8 mouse cellular contexts compared by ENCODE assay signal in the genomic region with DNA sequence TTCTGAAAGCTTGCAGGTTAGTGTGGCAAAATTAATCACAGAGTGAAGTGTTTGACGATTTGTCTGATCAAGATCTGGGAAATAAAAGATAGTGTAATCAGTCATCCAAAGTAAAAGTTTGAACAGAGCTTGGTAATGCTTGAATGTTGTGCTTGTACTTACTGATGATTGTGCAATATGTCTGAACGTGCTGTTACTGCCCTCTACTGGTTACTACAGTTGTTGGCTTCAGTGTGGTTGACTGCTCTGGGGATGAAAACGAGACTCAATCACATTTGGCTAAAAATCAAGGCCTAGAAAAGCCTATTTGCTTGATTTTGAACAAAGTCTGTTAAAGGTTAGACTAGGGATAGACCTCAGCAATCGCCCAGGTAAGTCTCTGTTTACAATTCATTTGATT.
DNase-seq lines count a peak whose midpoint lies in the region; ATAC-seq and TF ChIP-seq lines count a peak whose summit lies in the region.

No protein-coding gene starts in this region.

- no peak overlapping the region for H3K9ac ChIP-seq in forebrain, embryonic 12.5 days
- H3K9ac ChIP-seq in liver, embryonic 14.5 days (replicated peaks) = no peak overlapping the region

- peak; percentile 24 to 88 for DNase-seq in adrenal gland, adult (ENCODE audit: inconsistent age in 2 of 2, low spot score in 1 of 2)
- no peak for DNase-seq in adrenal gland, postnatal 4 days (ENCODE audit: low spot score in 2 of 2)
- peak; percentile 50 for DNase-seq in A20 (ENCODE audit: low read depth, low spot score)
- peak; percentile 82 for DNase-seq in brain, embryonic 14.5 days (ENCODE audit: low read depth)
- DNase-seq in liver, embryonic 14.5 days (ENCODE audit: low read depth in 3 of 3, low spot score in 3 of 3) = peak in 2 of 3 experiments; percentile 19 to 24

- WGBS in forebrain, embryonic 12.5 days = 54% methylated on average over 4 of the region's 4 CpGs
- 33% methylated on average over 4 of the region's 4 CpGs for WGBS in liver, embryonic 14.5 days (ENCODE audit: insufficient replicate concordance)

- H3K4me1 ChIP-seq in forebrain, embryonic 12.5 days = no peaks in the 10 kb centered on the region
- H3K4me1 ChIP-seq in liver, embryonic 14.5 days (replicated peaks; ENCODE audit: control insufficient read depth in 2 of 2, insufficient read depth in 2 of 2, low read length in 1 of 2) = no peaks in the 10 kb centered on the region

- no peak overlapping the region for H3K4me2 ChIP-seq in forebrain, embryonic 12.5 days
- no peak overlapping the region for H3K4me2 ChIP-seq in liver, embryonic 14.5 days (ENCODE audit: low read depth)

- H3K27me3 ChIP-seq in forebrain, embryonic 12.5 days = no peaks in the 10 kb centered on the region
- H3K27me3 ChIP-seq in liver, embryonic 14.5 days (ENCODE audit: control insufficient read depth, insufficient read depth, low read length) = no peaks in the 10 kb centered on the region

- TF ChIP-seq CTCF in brain, embryonic 14.5 days (IDR thresholded peaks at IDR 0.05; ENCODE audit: borderline replicate concordance, extremely low read depth, insufficient read depth, insufficient read length) = peak; percentile 69; the same call in 1 of the 2 replicates
- peak; percentile 74 for TF ChIP-seq CTCF in liver, embryonic 14.5 days (IDR thresholded peaks at IDR 0.05; ENCODE audit: low read depth)

- H3K9me3 ChIP-seq in forebrain, embryonic 12.5 days = no peaks in the 10 kb centered on the region
- H3K9me3 ChIP-seq in liver, embryonic 14.5 days (ENCODE audit: control insufficient read depth, low read length) = no peaks in the 10 kb centered on the region

- no peak for TF ChIP-seq EP300 in liver, embryonic 14.5 days (IDR thresholded peaks at IDR 0.05; ENCODE audit: low read depth)

- H3K36me3 ChIP-seq in forebrain, embryonic 12.5 days (replicated peaks) = peaks cover 23% of the 10 kb centered on the region
- H3K36me3 ChIP-seq in liver, embryonic 14.5 days (replicated peaks; ENCODE audit: control insufficient read depth, insufficient read depth, low read depth) = peaks cover 20% of the 10 kb centered on the region

- H3K4me3 ChIP-seq in forebrain, embryonic 12.5 days (replicated peaks) = no peak overlapping the region
- H3K4me3 ChIP-seq in liver, embryonic 14.5 days (ENCODE audit: insufficient read depth in 1 of 2, low read depth in 2 of 2, low read length in 2 of 2) = no peak overlapping the region

- peak; percentile 64 for ATAC-seq in forebrain, embryonic 12.5 days (ENCODE audit: low FRiP score)
- ATAC-seq in inflammation-experienced regulatory T-cells, adult 6 months = peak; percentile 72
- ATAC-seq in liver, embryonic 14.5 days (ENCODE audit: insufficient read depth) = 0 out of 2 replicates have a peak, but pooled peaks have one; percentile 35
- ATAC-seq in neutrophil, adult 5-6 weeks (ENCODE audit: extremely low read depth, insufficient number of reproducible peaks, low FRiP score, poor library complexity, severe bottlenecking) = peak; percentile 67; the same call in 1 of the 2 replicates

- no peak overlapping the region for H3K27ac ChIP-seq in forebrain, embryonic 12.5 days
- H3K27ac ChIP-seq in liver, embryonic 14.5 days = no peak overlapping the region

- no peak for TF ChIP-seq POLR2A in brain, embryonic 14.5 days (IDR thresholded peaks at IDR 0.05; ENCODE audit: borderline replicate concordance, extremely low read depth, insufficient read depth, insufficient read length, poor library complexity, severe bottlenecking)

Comparison
In these comparisons a context has a peak if more than half of its experiments do, and no peak if none do; other contexts are left out.
1. DNase-seq: peak in adrenal gland, adult (2 of 2), A20 (single experiment), brain, embryonic 14.5 days (single experiment) and liver, embryonic 14.5 days (2 of 3); none in adrenal gland, postnatal 4 days (0 of 2).
2. Peak in every context shown above with its lines, with median percentiles within 50 percentile points of each other: ATAC-seq.